Mouse (Mus musculus): ENCODE data around the gene Ltb. TPM values are rescaled to one million over a fixed set of nuclear protein-coding genes. Genes with fewer than 3 reads are reported as not detected.

Ltb gene
- 1.1 and 1.8 TPM in 2 replicates for total RNA-seq (2017)

DNA sequence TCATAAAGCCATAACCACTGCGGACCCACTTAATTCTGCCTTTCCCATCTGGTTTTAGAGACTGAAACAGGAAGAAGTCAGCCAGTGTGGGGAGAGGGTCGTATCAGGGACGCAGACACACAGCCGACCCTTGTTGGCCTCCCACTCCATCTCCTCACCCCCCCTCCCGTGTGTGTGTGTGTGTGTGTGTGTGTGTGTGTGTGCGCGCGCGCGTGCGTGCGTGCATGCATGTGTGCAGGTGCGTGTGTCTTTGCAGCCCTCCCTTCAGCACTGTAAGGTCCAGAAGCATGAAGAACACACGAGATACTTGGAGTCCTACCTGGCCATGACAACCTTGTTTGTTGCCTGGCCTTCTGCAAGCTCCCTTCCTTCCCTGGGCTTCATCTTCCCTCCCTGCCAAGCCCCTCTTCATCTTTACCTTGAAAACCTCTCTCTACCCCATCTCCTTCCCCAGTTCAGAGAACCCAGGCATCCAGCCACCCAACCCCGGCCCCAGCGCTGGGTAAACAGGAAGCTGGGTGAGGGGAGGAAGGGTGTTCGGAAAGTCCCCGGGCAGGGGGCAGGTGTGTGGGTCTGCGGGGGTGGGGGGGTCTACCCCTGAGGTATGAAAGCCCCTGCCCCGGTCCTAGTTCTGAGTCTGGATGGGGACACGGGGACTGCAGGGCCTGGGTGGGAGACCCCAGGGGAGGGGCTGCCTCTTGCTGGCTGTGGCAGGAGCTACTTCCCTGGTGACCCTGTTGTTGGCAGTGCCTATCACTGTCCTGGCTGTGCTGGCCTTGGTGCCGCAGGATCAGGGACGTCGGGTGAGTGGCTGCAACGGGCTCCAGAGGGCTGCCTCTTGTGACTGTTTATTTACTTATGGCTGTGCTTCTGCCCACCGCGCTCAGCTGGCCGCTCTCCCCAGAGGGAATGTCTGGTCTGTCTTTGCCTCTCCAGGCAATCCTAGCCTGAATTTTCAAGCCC lies at the start of gene Ltb:
Gene Ltb, plus strand, starts transcription at position 559 of the 963 bp plus-strand sequence.
- no peak for ATAC-seq (replicated peaks; ENCODE audit: low read depth, poor library complexity, severe bottlenecking)

DNA sequence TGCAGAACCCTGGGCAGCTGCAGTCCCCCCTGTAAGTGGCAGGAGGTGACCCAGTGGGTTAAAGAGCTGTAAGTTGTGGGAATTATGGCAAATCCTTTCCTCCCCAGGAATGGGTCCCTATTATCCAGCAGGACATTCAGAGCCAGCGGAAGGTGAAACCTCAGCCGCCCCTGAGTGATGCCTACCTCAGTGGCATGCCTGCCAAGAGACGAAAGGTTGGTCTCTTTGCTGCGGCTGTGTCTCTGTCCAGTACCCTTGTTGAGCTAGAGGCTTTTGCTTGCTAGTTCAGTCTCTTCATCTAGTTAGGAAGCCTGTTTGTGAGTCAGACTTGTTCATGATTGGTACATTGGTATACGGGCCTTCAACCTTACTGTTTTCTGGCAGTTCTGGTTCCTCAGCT lies 48.1 kb upstream of the Ltb start:
- ATAC-seq (replicated peaks; ENCODE audit: low read depth, poor library complexity, severe bottlenecking): no peak

DNA sequence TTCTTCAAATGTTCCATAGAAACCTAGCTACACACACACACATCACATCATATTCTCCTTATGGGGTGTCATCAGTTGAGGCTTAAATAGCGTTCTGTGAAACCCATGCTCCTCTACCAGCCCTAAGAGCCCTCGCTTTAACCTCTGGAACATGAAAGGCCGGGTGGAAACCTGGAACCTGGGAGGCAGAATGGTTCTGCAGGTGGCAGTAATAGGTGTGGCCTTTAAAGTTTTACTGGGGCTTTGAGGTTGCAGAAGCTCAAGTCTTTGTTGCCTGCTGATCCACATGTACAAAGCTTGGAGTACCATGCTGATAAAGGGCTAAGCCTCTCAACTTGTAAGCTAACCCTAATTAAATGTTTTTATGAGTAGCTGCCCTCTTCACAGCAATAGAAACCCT lies 46.9 kb upstream of the Ltb start:
- ATAC-seq (replicated peaks; ENCODE audit: low read depth, poor library complexity, severe bottlenecking): no peak

DNA sequence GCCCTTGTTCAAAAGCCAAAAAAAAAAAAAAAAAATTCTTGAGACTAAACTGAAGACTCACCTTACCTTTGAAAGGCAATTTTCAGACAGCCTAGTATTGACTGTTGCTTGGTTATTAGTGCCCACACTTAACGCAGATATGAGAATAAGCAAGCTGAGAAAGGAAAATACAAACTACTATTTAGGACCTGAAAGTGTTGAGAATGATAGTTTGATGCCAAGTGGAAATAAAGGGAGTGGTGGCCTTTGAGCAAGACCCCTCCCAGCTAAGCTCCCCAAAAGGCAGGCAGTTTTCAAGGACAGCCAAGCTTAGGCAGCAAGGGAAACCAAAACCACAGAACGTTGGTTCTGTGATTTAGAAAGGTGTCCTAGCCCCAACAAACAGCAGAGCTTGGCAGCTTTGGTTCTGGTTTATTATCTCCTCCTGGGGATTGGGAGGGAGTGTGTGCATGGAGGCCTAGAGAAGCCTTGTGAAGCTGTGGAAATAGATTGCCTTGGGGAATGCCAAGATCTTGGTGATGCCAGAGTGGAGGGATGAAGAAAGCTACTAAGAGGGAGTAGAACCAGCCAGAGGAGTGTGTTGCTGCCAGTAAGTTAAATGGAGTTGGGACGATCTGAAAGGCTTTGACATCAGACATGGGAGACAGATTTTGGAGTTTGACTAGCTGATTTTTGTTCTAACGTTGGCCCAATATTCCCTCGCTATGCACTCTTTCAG lies 46.2 kb upstream of the Ltb start:
- ATAC-seq (replicated peaks; ENCODE audit: low read depth, poor library complexity, severe bottlenecking): no peak

DNA sequence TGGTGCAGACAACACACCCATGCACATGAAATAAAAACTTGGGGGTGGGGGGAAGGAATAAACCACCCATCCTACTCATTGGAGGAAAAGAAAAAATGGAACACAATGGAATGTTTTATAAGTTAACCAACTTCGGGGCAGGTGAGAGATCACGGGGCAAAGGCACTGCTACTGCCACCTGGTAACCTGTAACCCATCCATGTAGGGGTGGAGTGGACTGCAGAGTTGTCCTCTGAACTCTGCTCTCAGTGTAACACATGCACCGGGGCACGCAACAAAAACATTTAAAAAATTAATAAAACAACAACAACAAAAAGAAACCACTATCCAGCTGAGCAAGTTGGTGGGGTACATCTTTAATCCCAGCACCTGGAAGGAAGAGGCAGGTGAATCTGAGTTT lies 42.1 kb upstream of the Ltb start:
- ATAC-seq (replicated peaks; ENCODE audit: low read depth, poor library complexity, severe bottlenecking): no peak

DNA sequence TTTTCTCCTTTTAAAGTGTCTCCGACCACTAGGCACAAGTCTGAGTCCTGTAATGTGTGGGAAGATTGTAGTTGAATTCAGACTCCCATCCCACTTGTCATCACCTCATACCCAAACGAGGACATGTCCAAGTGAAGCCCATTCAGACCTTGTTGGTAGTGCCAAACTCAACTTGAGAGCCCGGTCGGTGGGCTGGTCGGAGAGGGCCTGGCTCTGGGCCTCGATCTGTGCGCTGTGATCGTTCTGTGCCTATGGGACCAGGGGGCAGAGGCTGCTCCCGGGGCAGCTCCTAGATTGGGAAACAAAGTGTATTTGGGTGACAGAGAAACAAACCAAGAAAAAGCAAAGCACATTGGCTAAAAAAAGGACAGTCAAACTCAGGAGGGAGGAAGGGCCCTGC lies 41.2 kb upstream of the Ltb start:
- no peak for ATAC-seq (replicated peaks; ENCODE audit: low read depth, poor library complexity, severe bottlenecking)

DNA sequence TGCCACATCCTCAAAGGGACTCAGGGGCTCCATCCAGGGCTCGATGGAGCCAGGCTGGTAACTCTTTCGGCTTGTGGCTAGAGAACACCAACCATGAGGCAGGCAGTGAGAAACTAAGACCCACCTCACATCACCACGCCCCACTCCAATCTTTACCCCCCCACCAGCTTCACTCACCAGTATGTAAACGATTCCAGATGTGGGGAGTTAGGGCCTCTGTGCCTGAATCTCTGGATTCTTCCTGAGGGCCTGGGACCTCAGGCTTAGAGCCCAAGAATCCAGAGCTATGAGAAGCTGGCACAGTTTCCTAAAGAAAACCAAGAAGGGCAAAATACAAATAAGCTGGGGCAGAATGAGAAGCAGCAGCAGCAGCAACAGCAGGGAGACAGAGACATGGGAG lies 40.3 kb upstream of the Ltb start:
- ATAC-seq (replicated peaks; ENCODE audit: low read depth, poor library complexity, severe bottlenecking): no peak

DNA sequence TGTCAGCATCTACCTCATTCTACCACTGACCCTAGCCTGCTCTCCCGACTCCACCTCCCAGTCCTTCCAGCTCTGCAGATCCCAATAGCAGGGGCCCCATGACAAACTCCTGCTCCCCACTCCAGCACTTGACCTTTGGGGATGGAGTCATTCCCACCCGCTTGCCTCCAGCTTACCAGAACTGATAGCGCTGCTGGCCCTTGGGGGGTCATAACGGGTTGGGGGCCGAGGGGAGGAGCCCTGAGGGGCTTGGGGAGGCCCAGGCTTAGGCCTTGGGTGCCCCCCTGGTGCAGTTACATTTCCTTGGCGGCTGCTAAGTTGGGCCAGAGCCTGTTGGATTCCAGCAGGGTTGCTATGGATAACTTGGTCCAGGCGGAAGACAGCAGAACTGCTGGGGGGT lies 39.6 kb upstream of the Ltb start:
- no peak for ATAC-seq (replicated peaks; ENCODE audit: low read depth, poor library complexity, severe bottlenecking)

DNA sequence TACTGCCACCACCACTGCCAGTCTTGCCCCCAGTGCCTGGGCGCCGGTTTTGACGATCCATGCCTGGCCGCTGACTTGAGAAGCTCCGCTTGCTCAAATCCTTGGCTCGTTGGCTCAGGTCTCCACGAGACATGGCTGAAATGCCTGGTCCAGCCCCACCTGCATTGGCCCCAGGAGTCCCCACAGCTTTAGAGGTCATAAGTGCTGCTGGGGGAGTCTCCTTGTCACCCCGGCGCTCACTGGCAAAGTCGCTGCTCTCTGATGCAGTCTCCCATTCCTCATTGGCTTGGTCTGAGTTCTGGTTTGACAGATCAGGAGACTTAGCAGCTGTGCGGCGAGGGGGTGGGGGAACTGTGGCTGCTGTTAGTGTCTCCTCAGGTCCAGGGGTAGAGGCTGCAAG lies 38.8 kb upstream of the Ltb start:
- no peak for ATAC-seq (replicated peaks; ENCODE audit: low read depth, poor library complexity, severe bottlenecking)

DNA sequence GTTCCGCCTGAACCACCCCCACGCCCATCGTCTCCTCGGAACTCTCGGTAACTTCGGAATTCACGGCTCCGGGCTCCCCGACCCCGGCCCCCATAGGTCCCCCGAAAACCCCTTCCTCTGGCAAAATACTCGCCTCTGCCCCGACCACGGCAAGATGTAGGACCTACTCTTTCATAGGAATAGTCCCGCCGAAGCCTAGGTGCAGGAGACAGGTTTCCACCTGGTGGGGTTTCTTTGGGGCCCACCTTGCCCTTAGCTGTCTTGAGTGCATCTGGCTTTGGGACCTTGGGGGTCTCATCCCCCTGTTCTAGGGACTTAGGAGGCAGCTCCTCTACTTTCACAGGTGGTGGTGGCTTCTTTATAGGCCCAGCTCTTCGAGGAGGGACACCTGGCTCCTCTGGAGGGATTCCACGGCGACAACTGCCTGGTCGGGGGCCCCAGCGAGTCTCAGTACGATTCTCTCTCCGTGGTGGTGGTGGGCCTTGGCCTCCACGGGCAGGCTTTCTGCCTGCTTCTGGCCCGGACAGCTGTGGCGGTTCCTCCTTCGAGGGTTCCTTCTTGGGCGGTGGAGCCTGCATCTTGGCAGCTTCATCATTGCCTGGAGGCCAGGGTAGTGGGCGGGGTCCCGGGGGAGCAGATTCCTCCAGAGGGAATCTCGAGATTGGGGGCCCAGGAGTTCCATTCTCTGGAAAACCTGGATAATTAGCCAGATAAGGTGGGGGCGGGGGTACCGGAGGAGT lies 37.6 kb upstream of the Ltb start:
- ATAC-seq (replicated peaks; ENCODE audit: low read depth, poor library complexity, severe bottlenecking): no peak

DNA sequence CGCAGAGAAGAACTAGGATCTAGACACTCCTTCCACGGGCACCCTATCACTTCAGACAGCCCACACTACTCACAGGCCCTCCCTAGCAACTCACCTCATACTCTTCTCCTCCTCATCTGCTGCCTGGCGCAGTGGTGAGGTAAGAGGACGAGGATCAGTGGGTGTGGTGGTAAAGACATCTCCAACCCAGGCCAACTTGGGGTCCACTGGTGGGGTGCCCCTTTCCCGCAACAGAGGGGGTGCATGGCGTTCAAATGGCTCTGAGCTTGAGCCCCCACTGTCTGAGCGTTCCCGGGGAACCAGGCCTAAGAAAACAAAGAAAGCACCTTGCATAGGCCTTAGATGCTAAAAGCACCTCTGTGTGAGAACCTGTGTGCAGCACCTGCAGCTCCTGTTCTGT lies 37.0 kb upstream of the Ltb start:
- ATAC-seq (replicated peaks; ENCODE audit: low read depth, poor library complexity, severe bottlenecking): no peak

DNA sequence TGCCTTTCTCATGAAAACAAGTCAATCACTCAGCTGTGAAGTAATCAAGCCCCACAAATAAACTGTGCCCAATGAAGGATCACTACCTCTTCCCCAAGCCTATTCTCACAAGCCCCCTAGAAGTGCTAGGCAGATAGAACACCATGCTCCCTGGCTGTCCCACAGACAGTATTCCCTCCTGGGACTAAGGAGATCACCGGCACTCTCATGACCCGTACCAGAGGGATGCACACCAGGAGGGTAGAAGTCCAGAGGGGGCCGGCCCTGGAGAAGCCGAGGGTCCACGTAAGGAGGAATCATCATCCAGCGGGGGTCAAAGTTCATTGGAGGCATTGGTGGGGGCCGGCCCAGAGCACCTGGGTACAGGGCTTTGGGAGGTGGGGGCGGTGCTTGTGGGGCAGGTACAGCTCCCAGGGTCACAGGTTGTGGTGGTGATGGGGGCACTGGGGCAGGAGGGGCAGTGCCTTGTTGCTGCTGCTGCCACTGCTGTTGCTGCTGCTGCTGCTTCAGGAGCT lies 36.5 kb upstream of the Ltb start:
- no peak for ATAC-seq (replicated peaks; ENCODE audit: low read depth, poor library complexity, severe bottlenecking)

DNA sequence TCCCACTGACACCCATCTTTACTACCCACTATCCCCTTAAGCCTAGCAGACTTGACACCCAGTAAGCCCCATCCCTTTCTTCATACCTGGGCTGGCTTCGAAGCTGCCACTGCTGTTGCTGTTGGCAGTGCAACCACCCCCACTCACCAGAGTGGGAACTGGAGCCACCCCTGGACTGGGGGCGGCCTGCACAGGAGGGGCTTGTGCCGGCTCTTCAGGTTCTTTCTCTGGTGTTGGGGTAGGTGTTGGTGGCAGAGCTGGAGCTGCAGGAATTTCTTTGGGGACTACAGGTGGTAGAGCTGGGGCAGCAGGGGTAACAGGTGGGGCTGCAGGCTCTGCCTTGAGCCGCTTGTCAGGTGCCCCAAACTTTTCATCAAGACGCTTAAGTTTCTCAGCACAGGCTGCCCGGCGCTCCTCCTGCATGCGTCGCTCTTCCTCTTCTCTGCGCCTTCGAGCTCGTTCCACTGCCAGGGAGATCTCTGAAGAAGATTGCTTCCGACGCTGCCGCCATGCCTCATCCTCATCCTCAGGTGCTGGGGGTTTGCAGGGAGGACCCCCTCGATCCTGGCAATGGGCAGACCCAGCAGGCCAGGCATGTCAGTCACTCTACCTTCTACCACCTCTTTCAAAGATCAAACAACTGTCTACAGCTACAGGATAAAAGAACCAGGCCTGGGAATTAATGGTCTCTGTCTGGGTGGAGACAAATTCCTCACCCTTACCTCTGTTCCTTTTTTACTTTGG lies 35.2 kb upstream of the Ltb start:
- ATAC-seq (replicated peaks; ENCODE audit: low read depth, poor library complexity, severe bottlenecking): no peak

DNA sequence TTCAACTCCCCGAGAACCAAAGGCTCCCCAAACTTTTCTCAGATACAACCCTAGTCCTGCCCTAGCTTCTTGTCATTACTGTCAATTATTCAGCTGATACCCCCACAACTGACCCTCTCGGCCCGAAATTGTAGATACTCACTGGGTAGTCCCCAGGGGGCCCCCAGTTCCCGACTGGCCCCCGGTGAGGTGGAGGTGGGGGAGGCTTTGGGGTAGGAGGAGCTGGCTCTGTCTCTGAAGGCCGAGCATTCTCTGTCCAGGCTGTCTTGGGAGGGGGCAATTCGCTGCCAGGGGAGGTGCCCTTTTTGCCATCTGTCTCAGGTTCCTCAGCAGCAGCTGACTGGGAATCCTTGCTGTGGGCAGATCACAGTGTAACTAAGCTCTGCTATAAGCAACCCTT lies 34.6 kb upstream of the Ltb start:
- no peak for ATAC-seq (replicated peaks; ENCODE audit: low read depth, poor library complexity, severe bottlenecking)

DNA sequence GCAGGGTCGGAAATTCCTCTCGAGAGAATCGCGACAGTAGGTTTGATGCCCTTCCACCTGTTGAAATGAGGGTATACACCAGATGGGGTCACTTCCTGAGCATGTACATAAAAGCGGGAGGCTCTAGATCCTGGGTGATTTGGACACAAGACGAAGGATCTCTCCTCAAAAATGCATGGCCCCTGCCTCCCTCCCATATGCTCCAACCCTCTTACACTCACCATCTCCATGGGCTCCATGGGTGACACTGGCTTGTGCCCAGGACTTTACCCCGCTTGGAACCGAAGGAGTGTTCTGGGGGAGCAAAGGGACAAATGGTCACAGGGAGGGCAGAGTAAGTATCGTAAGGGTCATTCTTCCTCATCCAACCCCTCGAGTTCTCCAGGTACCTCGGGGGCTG lies 32.8 kb upstream of the Ltb start:
- ATAC-seq (replicated peaks; ENCODE audit: low read depth, poor library complexity, severe bottlenecking): no peak

DNA sequence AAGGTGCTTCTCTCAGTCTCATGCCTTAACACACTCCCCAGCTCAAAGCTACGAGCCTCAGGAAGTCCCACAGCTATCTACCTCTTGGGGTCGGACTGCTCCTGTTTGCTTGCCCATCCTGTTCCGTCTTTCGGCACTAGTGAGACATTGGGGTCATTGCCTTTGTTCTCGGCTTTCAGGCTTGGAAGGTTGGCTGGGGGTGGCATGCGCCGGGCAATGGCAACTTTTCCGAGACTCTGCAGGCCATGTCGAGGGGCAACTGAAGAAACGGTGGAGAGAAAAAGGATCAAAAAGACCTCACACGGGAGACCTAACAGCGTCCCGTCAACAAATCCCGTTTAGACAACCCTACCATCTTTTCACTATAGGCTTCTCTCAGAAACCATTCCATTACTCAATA lies 32.1 kb upstream of the Ltb start:
- ATAC-seq (replicated peaks; ENCODE audit: low read depth, poor library complexity, severe bottlenecking): no peak

DNA sequence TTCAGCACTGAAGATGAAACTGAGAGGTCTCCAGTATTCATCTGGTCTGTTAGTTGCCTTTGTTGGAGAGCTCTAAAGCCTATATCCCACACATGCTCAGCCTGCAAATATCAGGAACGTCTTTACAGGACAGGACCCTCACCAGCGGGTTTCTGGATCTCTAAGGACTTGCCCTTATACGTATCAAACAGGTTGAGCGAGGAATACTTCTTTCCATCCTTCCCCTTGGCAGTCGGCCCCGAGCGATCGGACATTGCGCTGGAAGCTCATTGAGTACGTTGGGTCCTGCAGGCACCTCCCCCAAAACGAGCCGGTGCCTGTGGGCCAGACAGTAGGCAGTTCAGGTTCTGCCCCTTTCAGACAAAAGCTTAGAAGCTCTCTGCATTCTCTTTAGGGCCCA lies 31.5 kb upstream of the Ltb start:
- ATAC-seq (replicated peaks; ENCODE audit: low read depth, poor library complexity, severe bottlenecking): no peak

DNA sequence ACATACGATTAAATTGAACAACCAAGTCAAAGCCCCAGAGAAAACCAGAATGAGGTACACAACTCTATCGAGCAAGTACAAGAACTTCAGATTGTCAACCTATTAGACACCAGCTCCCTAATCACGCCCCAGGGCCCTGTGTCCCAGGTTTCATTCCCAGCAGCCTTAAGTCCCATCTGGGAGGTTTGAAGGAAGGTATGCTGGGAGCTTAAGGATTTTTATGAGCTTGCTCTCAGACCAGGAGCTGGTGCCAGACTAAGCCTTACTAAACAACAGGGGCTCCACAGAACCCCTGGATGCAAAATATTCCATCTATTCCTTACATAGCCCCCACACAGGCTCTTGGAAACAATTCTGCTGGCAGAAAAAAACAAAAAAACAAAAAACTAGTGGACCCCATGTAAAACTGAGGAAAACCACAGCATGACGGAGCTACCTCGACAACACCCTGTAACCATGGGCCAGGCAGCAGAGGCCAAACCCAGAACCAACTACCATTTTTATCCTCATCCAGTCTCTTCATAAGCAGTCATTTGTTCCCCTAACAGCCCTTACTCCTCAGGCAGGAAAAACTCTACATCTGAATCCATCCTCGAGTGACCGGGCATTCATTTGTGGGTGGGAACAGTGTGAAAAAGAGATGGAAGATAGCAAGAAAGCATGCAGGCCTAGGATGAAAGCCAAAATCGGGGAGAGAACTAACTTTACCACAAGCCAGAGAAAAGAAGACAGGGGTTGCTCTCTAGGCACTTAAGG lies 30.7 kb upstream of the Ltb start:
- no peak for ATAC-seq (replicated peaks; ENCODE audit: low read depth, poor library complexity, severe bottlenecking)

DNA sequence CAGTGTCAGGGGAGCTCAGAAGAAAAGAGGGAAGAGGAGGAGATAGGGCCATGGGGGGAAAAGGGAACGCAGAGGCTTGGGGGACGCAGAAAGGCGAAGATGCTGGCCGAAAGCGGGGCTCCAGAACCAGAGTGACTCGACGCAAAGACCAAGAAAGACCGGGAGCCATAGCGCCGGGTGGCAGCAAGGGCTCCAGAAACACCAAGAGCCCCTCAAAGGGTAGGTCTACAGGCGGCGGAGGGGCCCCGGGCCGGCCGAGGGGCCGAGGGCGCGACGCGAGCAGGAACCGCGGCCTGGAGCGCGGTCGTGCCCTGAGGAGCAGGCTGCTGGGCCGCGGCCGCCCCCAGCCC lies 30.0 kb upstream of the Ltb start:
- ATAC-seq (replicated peaks; ENCODE audit: low read depth, poor library complexity, severe bottlenecking): no peak

All from common myeloid progenitor, adult 5-6 weeks (primary cell).